Mouse (Mus musculus) thymus, adult 2 months (tissue): ENCODE measurements around the gene Ntrk3. TPM values are rescaled to one million over a fixed set of nuclear protein-coding genes. Genes with fewer than 3 reads are reported as not detected.

Experiments used
- DNase-seq: peaks from one replicate; pipeline ENCODE4 v3.0.0; 2021
- H3K27ac ChIP-seq: fragments of 200-500 bp; 2 replicates; pipeline ENCODE4 v1.5.1; 2012; ENCODE audit warnings: low read length, control low read depth; ENCODE audit not compliant: control insufficient read depth, insufficient read depth
- H3K27me3 ChIP-seq: fragments of 200-500 bp; 2 replicates; pipeline ENCODE4 v1.6.1; 2012; ENCODE audit warnings: mild to moderate bottlenecking, low read length, moderate library complexity, mixed read lengths; ENCODE audit not compliant: control insufficient read depth, insufficient read depth
- H3K36me3 ChIP-seq: fragments of 200-500 bp; 2 replicates; pipeline ENCODE4 v1.6.1; 2012; ENCODE audit warnings: mild to moderate bottlenecking, low read length, moderate library complexity; ENCODE audit not compliant: control insufficient read depth, insufficient read depth
- H3K4me1 ChIP-seq: fragments of 200-500 bp; replicated peaks from 2 replicates; pipeline ENCODE4 v1.6.1; 2012; ENCODE audit warnings: low read length; ENCODE audit not compliant: control insufficient read depth, insufficient read depth
- H3K4me3 ChIP-seq: fragments of 200-500 bp; 2 replicates; pipeline ENCODE4 v1.5.1; 2012; ENCODE audit warnings: mild to moderate bottlenecking, low read length, control low read depth, moderate library complexity; ENCODE audit not compliant: control insufficient read depth, insufficient read depth
- CTCF ChIP-seq: fragments of 200-500 bp; IDR thresholded peaks from 2 replicates; pipeline ENCODE4 v1.5.1; 2012; ENCODE audit warnings: mild to moderate bottlenecking, control low read depth, low read length, moderate library complexity, borderline replicate concordance; ENCODE audit not compliant: control insufficient read depth, poor library complexity, insufficient read depth; ENCODE audit errors: extremely low read depth
- POLR2A ChIP-seq: fragments of 200-500 bp; IDR thresholded peaks from 2 replicates; pipeline ENCODE4 v1.6.1; 2012; ENCODE audit warnings: mild to moderate bottlenecking, low read length, control low read depth, moderate library complexity; ENCODE audit not compliant: control insufficient read depth, poor library complexity, insufficient read depth; ENCODE audit errors: extremely low read depth
- WGBS: fragments of 180-500 bp; shearing (Covaris S2); methylation state at CpG from one replicate; pipeline ENCODE4 v1.1.7; 2018; 5-methylcytosine and 5-hydroxymethylcytosine counted together
- polyA plus RNA-seq: library from polyadenylated mRNA; depleted of rRNA; stranded (reverse); fragments of >200 nt; gene quantifications from 2 replicates; pipeline ENCODE4 v1.2.3, GENCODE M21; 2012

The Ntrk3 gene
- polyA plus RNA-seq, 1 experiment: 54.7 TPM

DNA sequence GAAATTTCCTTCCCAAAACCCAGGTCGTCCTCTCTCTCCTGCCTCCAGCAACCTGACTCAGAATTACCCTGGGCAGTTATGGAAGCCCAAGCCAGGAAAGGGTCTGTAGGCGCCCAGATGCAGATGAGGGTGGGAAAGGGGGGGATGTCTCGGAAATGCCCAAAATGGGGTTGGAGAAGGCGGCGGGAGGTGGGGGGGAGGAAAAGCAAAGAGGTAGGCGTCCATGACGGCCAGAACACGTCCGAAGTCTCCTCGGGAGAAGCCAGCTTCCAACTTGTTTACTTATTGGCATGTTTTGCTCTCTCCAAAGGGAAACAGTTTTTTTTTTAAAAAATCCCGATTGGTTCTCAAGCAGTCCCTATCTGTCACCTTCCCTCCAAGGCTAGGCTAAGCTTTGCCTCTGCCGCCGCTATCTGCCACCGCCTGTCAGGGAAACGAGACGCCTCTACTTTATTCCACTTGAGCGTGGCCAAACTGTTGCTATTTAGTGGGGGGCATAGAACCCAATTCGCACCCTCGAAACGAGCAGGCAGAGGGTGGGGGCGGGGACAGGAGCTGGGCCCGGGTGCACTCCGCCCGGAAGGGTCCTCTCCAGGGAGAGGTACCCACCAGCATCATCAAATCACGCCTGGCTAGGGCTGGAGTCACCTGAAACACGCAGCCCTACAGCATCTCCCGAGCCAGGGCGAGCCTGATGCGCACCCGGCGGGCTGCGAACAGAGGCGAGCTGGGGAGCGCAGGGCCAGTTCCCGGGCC lies 160.9 kb downstream of the Ntrk3 start:
- H3K4me1 ChIP-seq: peaks cover 16% of the 10 kb centered on the region
- no peaks in the 10 kb centered on the region for H3K36me3 ChIP-seq
- peaks cover 21% of the 10 kb centered on the region for H3K27me3 ChIP-seq
- no peak overlapping the region for H3K27ac ChIP-seq
- peak; percentile 25 for DNase-seq
- 0 out of 2 replicates have a peak overlapping the region, but pooled peaks have one; percentile 9 for H3K4me3 ChIP-seq
- no peak for TF ChIP-seq CTCF
- no peak for TF ChIP-seq POLR2A
- 5% methylated on average over 35 of the region's 35 CpGs for WGBS

DNA sequence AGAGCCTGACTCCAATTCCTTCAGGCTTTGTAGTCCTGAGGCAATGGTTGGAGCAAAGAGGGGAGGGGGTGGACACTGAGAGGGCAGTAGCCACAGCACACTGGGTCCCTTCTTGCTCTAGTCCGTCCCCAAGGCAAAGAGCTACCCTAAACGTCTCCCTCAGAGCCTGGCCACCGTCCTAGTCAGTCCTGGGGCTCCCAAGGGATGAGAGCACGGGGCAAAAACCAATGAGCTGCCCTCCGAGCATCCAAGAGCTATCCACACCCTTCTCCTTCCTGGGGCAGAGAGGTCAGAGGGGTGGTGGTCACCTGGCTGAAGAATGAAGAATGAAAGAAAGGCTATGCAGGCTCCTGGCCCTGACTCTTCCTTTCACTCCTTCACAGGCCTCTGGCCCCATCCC lies 161.6 kb downstream of the Ntrk3 start:
- no peaks in the 10 kb centered on the region for H3K36me3 ChIP-seq
- WGBS: 29% methylated on average over 5 of the region's 5 CpGs
- peaks cover 21% of the 10 kb centered on the region for H3K27me3 ChIP-seq
- TF ChIP-seq POLR2A (no peak), CTCF (no peak)
- peaks cover 16% of the 10 kb centered on the region for H3K4me1 ChIP-seq
- DNase-seq: no peak
- H3K4me3 ChIP-seq: no peak overlapping the region
- H3K27ac ChIP-seq: no peak overlapping the region

DNA sequence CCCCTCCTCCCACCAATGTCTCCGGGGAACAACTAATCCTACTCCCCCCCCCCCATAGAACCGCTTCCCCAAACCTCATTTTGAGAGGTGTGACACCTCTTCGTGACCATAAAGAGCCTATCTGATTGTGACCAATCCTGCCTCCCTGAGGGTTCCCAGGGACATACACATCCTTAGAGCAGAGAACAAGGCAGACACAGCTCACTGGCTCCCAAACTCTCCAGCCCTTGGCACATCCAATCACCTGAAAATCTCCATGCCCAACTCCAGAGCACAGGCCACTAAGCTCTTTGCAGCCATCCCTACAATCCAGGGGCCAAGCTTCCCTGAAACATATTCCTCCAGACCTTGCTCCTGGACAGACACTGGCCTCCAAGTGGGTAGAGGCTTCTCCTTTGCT lies 162.3 kb downstream of the Ntrk3 start:
- TF ChIP-seq CTCF (no peak), POLR2A (no peak)
- Histone ChIP-seq H3K4me3 (no peak overlapping the region), H3K27ac (no peak overlapping the region), H3K36me3 (no peaks in the 10 kb centered on the region), H3K4me1 (peaks cover 16% of the 10 kb centered on the region), H3K27me3 (peaks cover 21% of the 10 kb centered on the region)
- 25% methylated on average over 3 of the region's 3 CpGs for WGBS
- no peak for DNase-seq

DNA sequence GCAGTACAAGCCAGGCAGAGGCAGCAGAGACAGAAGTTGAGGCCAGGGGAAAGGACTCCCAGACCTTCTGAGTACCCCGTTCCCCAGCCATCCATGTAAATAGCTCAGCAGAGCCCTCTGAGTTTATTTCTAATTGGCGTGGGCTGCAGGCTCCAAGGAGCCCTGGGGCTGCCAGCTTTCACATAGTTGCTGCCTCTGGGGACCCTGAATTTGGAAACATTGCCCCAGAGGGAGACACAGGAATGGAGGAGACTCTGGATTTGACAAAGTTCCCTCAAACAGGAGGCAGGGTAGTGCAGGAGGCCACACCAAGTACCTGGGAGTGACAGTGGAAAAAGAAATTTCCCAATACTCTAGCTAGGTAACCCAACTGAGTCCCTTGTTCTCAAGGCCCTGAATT lies 166.6 kb downstream of the Ntrk3 start:
- Histone ChIP-seq H3K36me3 (no peaks in the 10 kb centered on the region), H3K4me3 (no peak overlapping the region), H3K27ac (no peak overlapping the region), H3K4me1 (no peaks in the 10 kb centered on the region), H3K27me3 (peaks cover 6% of the 10 kb centered on the region; the same call in 1 of the 2 replicates)
- TF ChIP-seq CTCF: no peak
- no peak for TF ChIP-seq POLR2A
- DNase-seq: no peak
- WGBS: 79% methylated on average over 2 of the region's 2 CpGs

DNA sequence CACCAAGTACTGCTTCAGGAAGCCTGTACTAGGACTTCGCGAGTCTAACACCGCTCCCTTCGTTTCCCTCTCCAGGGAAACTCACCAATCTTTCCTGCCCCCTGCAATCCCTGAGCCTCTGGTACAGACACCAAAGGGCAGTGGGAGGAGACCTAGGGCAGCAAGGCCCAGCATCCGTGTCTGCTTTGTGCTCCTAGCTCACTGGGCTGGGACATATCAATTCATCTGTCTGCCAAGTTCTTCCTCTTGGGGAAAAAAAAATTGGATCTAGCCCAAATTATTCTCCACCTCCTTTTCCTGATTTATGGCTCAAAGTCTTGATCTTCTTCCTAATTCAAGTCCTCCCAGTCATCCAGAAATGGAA lies 168.6 kb downstream of the Ntrk3 start:
- H3K27me3 ChIP-seq: no peaks in the 10 kb centered on the region
- 19% methylated on average over 5 of the region's 5 CpGs for WGBS
- DNase-seq: no peak
- H3K4me3 ChIP-seq: no peak overlapping the region
- no peak overlapping the region for H3K27ac ChIP-seq
- no peaks in the 10 kb centered on the region for H3K4me1 ChIP-seq
- no peak for TF ChIP-seq CTCF
- no peak for TF ChIP-seq POLR2A
- no peaks in the 10 kb centered on the region for H3K36me3 ChIP-seq

DNA sequence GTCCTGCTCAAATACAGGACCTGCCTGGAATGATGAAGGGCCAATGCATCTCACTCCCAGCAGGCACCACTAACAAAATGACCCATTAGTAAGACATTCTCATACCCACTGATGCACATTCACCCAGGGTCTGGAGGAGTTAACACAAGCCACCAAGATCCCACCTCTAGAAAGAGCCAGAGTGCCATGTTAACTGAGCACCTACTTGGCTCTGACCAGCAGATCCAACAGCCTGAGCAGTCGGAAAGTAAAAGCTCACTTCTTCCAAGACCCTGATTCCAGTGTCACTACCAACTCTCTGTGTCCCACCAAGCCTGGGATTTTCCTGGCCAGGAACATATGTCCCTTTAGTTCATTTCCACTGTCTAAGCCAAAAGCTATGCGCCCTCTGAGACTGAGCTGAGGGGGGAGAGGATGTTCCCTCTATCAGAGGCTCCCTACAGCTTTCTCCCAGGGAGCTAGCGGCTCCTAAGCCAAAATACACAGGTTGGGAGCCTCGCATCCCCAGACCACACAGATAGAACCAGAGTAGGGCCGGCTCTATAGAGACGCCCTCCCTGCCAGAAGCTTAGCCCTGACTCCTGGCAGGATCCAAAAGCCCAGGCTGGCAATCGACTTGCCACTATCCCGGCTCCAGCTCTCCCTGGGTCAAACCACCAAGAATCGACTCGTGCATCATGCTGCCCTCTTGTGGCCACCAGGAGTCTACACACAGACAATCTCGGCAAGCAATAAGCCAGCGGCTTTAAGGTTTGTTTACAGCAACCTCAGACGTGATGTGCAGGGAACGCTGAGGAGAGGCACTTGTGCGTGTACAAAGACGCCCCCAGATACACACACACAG lies 169.2 kb downstream of the Ntrk3 start:
- Histone ChIP-seq H3K27me3 (no peaks in the 10 kb centered on the region), H3K27ac (no peak overlapping the region), H3K36me3 (no peaks in the 10 kb centered on the region), H3K4me3 (no peak overlapping the region), H3K4me1 (no peaks in the 10 kb centered on the region)
- TF ChIP-seq CTCF (peak; percentile 89; the same call in 1 of the 2 replicates), POLR2A (no peak)
- WGBS: 22% methylated on average over 16 of the region's 16 CpGs
- DNase-seq: peak; percentile 54
